Mouse (Mus musculus): Measurements from ENCODE around the gene Crebl2.

GRCm38 (mm10) chr6:134903368-134903767 lies 73.4 kb downstream of the Crebl2 start:
- TF ChIP-seq POLR2A (IDR thresholded peaks at IDR 0.05; ENCODE audit: low read depth, low read length), result no peak
- no peak for TF ChIP-seq CTCF (IDR thresholded peaks at IDR 0.05; ENCODE audit: extremely low read depth, insufficient read depth, insufficient read length, insufficient replicate concordance)

Data from spleen, adult 2 months (tissue).